Mouse (Mus musculus) embryonic facial prominence, embryonic 10.5 days (tissue): ENCODE results near the gene Chrm3. TPM values are rescaled to one million over a fixed set of nuclear protein-coding genes. Genes with fewer than 3 reads are reported as not detected.
"Not testable (repeated sequence)": the region's sequence is repeated elsewhere in the genome, so short reads cannot be mapped to it uniquely, and the experiment has no call there.

Experiments
- DNase-seq: peaks from one replicate; pipeline ENCODE4 v3.0.0-alpha.2; 2017; ENCODE audit warnings: low spot score
- H3K27ac ChIP-seq: fragments of 300-500 bp; sonication (generic); replicated peaks from 2 replicates; pipeline ENCODE4 v1.5.1; 2016; ENCODE audit warnings: mild to moderate bottlenecking
- H3K27me3 ChIP-seq: fragments of 300-500 bp; sonication (generic); replicated peaks from 2 replicates; pipeline ENCODE4 v1.6.1; 2016; ENCODE audit warnings: low read depth, mild to moderate bottlenecking; ENCODE audit not compliant: poor library complexity, severe bottlenecking
- H3K36me3 ChIP-seq: fragments of 300-500 bp; sonication (generic); replicated peaks from 2 replicates; pipeline ENCODE4 v1.6.1; 2016; ENCODE audit warnings: mild to moderate bottlenecking, moderate library complexity
- H3K4me1 ChIP-seq: fragments of 300-500 bp; sonication (generic); 2 replicates; pipeline ENCODE4 v1.6.1; 2016
- H3K4me3 ChIP-seq: fragments of 300-500 bp; sonication (generic); 2 replicates; pipeline ENCODE4 v1.5.1; 2016; ENCODE audit warnings: mild to moderate bottlenecking, moderate library complexity
- H3K9me3 ChIP-seq: fragments of 300-500 bp; sonication (generic); 2 replicates; pipeline ENCODE4 v1.6.1; 2016; ENCODE audit warnings: mild to moderate bottlenecking
- WGBS: fragments of 180-500 bp; shearing (Covaris S2); methylation state at CpG from one replicate; pipeline ENCODE4 v1.1.7; 2016; 5-methylcytosine and 5-hydroxymethylcytosine counted together
- polyA plus RNA-seq: library from polyadenylated mRNA; unstranded; fragments of >200 nt; fragmentation: Nextera tagmentation; extraction: Ambion mirVana; gene quantifications from 2 replicates; pipeline ENCODE4 v1.2.1, GENCODE M21; 2016

Chrm3 gene
- 0.21 and 0.62 TPM in 2 replicates for polyA plus RNA-seq

GRCm38 (mm10) chr13:10360777-10361176, at the start of gene Chrm3:
Gene Chrm3 (minus strand): TSS chr13:10360847.
- 2% methylated on average over 18 of the region's 18 CpGs for WGBS
- Histone ChIP-seq H3K4me3 (peak within 1 kb of the TSS; percentile 66), H3K36me3 (no peaks in the 10 kb centered on the region), H3K27ac (no peak within 1 kb of the TSS), H3K4me1 (peaks cover 20% of the 10 kb centered on the region), H3K27me3 (peaks cover 54% of the 10 kb centered on the region), H3K9me3 (no peaks in the 10 kb centered on the region)
- peak; percentile 70 for DNase-seq

GRCm38 (mm10) chr13:10394364-10394763, 33.7 kb upstream of the Chrm3 start:
- Histone ChIP-seq H3K27me3 (no peaks in the 10 kb centered on the region), H3K4me1 (no peaks in the 10 kb centered on the region), H3K9me3 (no peaks in the 10 kb centered on the region), H3K4me3 (no peak overlapping the region), H3K36me3 (no peaks in the 10 kb centered on the region), H3K27ac (no peak overlapping the region)
- WGBS = 95% methylated on average over 2 of the region's 2 CpGs
- no peak for DNase-seq

GRCm38 (mm10) chr13:10375487-10375886, 14.8 kb upstream of the Chrm3 start:
- H3K36me3 ChIP-seq, H3K9me3 ChIP-seq, H3K27ac ChIP-seq, H3K4me3 ChIP-seq, H3K4me1 ChIP-seq, DNase-seq, H3K27me3 ChIP-seq: not testable (repeated sequence)

- Histone ChIP-seq H3K4me1 (peaks cover 20% of the 10 kb centered on the region), H3K36me3 (no peaks in the 10 kb centered on the region), H3K27me3 (peaks cover 54% of the 10 kb centered on the region), H3K9me3 (no peaks in the 10 kb centered on the region), H3K4me3 (peak overlapping the region; percentile 66), H3K27ac (no peak overlapping the region)
- WGBS = under 1% methylated on average over 60 of the region's 60 CpGs
- DNase-seq = peak; percentile 60
Observed at GRCm38 (mm10) chr13:10360199-10360694, 400 bp downstream of the Chrm3 start.

- peak; percentile 31 for DNase-seq
- Histone ChIP-seq H3K4me3 (peak overlapping the region; percentile 66), H3K36me3 (no peaks in the 10 kb centered on the region), H3K27ac (no peak overlapping the region), H3K27me3 (peaks cover 54% of the 10 kb centered on the region), H3K9me3 (no peaks in the 10 kb centered on the region), H3K4me1 (peaks cover 20% of the 10 kb centered on the region)
- 3% methylated on average over 26 of the region's 26 CpGs for WGBS
Observed at GRCm38 (mm10) chr13:10359516-10360198, 990 bp downstream of the Chrm3 start.

- WGBS = 77% methylated on average over 5 of the region's 5 CpGs
- no peak overlapping the region for H3K27ac ChIP-seq
- H3K27me3 ChIP-seq = peaks cover 29% of the 10 kb centered on the region
- H3K4me3 ChIP-seq = no peak overlapping the region
- no peaks in the 10 kb centered on the region for H3K9me3 ChIP-seq
- no peaks in the 10 kb centered on the region for H3K36me3 ChIP-seq
- peaks cover 14% of the 10 kb centered on the region for H3K4me1 ChIP-seq
- no peak for DNase-seq
Observed at GRCm38 (mm10) chr13:10355796-10356195, 4.9 kb downstream of the Chrm3 start.

- H3K4me1 ChIP-seq = peaks cover 8% of the 10 kb centered on the region
- peaks cover 21% of the 10 kb centered on the region for H3K27me3 ChIP-seq
- WGBS = 62% methylated on average over 2 of the region's 2 CpGs
- H3K36me3 ChIP-seq = no peaks in the 10 kb centered on the region
- no peaks in the 10 kb centered on the region for H3K9me3 ChIP-seq
- no peak overlapping the region for H3K27ac ChIP-seq
- no peak overlapping the region for H3K4me3 ChIP-seq
- DNase-seq = no peak
Observed at GRCm38 (mm10) chr13:10354885-10355575, 5.6 kb downstream of the Chrm3 start.

- DNase-seq = no peak
- H3K9me3 ChIP-seq = no peaks in the 10 kb centered on the region
- 90% methylated on average over 1 of the region's 1 CpGs for WGBS
- H3K4me3 ChIP-seq = no peak overlapping the region
- H3K27me3 ChIP-seq = no peaks in the 10 kb centered on the region; the same call in 1 of the 2 replicates
- H3K27ac ChIP-seq = no peak overlapping the region
- no peaks in the 10 kb centered on the region for H3K4me1 ChIP-seq
- H3K36me3 ChIP-seq = no peaks in the 10 kb centered on the region
Observed at GRCm38 (mm10) chr13:10352141-10352540, 8.5 kb downstream of the Chrm3 start.

GRCm38 (mm10) chr13:10344362-10344761, 16.3 kb downstream of the Chrm3 start:
- no peak for DNase-seq
- no peaks in the 10 kb centered on the region for H3K36me3 ChIP-seq
- H3K9me3 ChIP-seq = no peaks in the 10 kb centered on the region
- no peaks in the 10 kb centered on the region for H3K27me3 ChIP-seq
- H3K27ac ChIP-seq = no peak overlapping the region
- no peak overlapping the region for H3K4me3 ChIP-seq
- 77% methylated on average over 5 of the region's 5 CpGs for WGBS
- H3K4me1 ChIP-seq = no peaks in the 10 kb centered on the region

GRCm38 (mm10) chr13:10335558-10335957, 25.1 kb downstream of the Chrm3 start:
- no peaks in the 10 kb centered on the region for H3K4me1 ChIP-seq
- H3K9me3 ChIP-seq = no peaks in the 10 kb centered on the region
- no peak overlapping the region for H3K4me3 ChIP-seq
- H3K36me3 ChIP-seq = no peaks in the 10 kb centered on the region
- H3K27ac ChIP-seq = no peak overlapping the region
- no peak for DNase-seq
- H3K27me3 ChIP-seq = no peaks in the 10 kb centered on the region

- Histone ChIP-seq H3K27me3 (no peaks in the 10 kb centered on the region), H3K4me1 (no peaks in the 10 kb centered on the region), H3K9me3 (no peaks in the 10 kb centered on the region), H3K36me3 (no peaks in the 10 kb centered on the region), H3K4me3 (no peak overlapping the region), H3K27ac (no peak overlapping the region)
- no peak for DNase-seq
- WGBS = 88% methylated on average over 4 of the region's 4 CpGs
Observed at GRCm38 (mm10) chr13:10332762-10333161, 27.9 kb downstream of the Chrm3 start.

GRCm38 (mm10) chr13:10309811-10310210, 50.8 kb downstream of the Chrm3 start:
- no peaks in the 10 kb centered on the region for H3K36me3 ChIP-seq
- no peak overlapping the region for H3K4me3 ChIP-seq
- H3K9me3 ChIP-seq = no peaks in the 10 kb centered on the region
- no peak overlapping the region for H3K27ac ChIP-seq
- H3K27me3 ChIP-seq = no peaks in the 10 kb centered on the region
- no peaks in the 10 kb centered on the region for H3K4me1 ChIP-seq
- DNase-seq = no peak

GRCm38 (mm10) chr13:10295160-10295559, 65.5 kb downstream of the Chrm3 start:
- WGBS = 74% methylated on average over 2 of the region's 2 CpGs
- DNase-seq = no peak

More at GRCm38 (mm10) chr13:10295160-10295559, 65.5 kb downstream of the Chrm3 start:
- Histone ChIP-seq H3K4me3 (no peak overlapping the region), H3K27me3 (no peaks in the 10 kb centered on the region), H3K4me1 (no peaks in the 10 kb centered on the region), H3K36me3 (no peaks in the 10 kb centered on the region), H3K27ac (no peak overlapping the region), H3K9me3 (no peaks in the 10 kb centered on the region)
